Mouse (Mus musculus) ZHBTc4 (cell line): ENCODE measurements at regions not wholly inside any gene's neighbourhood (a gene's known extent, or its start where the extent isn't known, plus 50 kb on each side); places are given as distances from the start of the nearest gene placed in this dataset.

Source experiments
- DNase-seq: peaks from one replicate; pipeline ENCODE4 v3.0.0-alpha.2; 2011; ENCODE audit warnings: low read depth, low spot score

- DNase-seq, result no peak
These were observed 85.8 kb upstream of the Gria1 start for GRCm38 (mm10) chr11:56925368-56925896.

- no peak for DNase-seq
These were observed 78.4 kb upstream of the Gria1 start for GRCm38 (mm10) chr11:56932766-56933165.

GRCm38 (mm10) chr11:56952357-56952756 is 58.8 kb upstream of the Gria1 start:
- no peak for DNase-seq

GRCm38 (mm10) chr11:56957824-56958223 is 53.4 kb upstream of the Gria1 start:
- DNase-seq, result no peak
